Mouse (Mus musculus): ENCODE results near the gene Gm13285.
"Not testable (repeated sequence)": the region's sequence is repeated elsewhere in the genome, so short reads cannot be mapped to it uniquely, and the experiment has no call there.

Gm13285 gene

DNA sequence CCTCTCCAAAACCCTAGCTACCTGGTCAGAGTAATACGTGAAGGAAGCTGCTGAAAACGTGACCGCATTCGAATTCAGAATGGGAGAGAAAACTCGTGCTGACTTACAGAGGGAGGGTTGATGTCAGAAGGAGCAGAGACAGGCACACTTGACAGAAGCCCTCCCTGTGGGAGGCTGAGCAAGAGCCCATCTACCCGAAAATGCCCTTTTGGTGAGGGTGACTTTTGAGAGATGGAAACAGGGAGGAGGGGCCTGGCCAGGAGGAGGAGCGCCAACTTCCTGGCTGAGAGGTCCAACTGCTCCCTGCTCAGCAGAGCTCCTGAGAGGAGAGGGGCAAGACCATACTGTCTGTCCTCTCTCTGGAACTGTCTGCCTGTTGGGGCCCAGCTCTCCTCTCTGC, at the start of gene Gm13285:
TSS of gene Gm13285 (plus strand) at position 301 of the 400 bp plus-strand sequence.
- DNase-seq (ENCODE audit: low spot score in 2 of 2), result not testable (repeated sequence)

DNA sequence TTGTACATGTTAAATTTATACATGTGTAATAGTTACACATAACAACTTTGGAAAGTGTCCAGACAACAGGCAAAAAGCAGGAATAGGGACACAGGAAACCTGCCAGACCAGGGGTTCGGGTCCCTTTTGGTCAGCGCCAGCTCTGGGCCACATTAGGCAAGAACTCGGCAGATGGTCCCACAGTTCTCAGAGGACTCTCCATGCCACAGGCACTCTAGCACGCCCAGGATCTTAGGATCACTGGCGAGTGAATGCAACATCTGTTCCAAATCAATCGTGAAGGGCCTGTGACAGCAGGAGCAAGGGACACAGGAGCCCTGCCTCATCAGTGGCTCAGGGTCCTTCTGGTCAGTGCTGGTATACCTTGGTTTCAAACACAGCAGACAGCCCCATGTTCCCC, 49.5 kb upstream of the Gm13285 start:
- no peak for DNase-seq (ENCODE audit: low spot score in 2 of 2)

GRCm38 (mm10) chr4:88754818-88755340, 44.6 kb upstream of the Gm13285 start, which contains the start of gene Gm13271:
Gm13271 (plus strand) TSS chr4:88754868.
- peak; percentile 54 to 68 for DNase-seq (ENCODE audit: low spot score in 2 of 2)

DNA sequence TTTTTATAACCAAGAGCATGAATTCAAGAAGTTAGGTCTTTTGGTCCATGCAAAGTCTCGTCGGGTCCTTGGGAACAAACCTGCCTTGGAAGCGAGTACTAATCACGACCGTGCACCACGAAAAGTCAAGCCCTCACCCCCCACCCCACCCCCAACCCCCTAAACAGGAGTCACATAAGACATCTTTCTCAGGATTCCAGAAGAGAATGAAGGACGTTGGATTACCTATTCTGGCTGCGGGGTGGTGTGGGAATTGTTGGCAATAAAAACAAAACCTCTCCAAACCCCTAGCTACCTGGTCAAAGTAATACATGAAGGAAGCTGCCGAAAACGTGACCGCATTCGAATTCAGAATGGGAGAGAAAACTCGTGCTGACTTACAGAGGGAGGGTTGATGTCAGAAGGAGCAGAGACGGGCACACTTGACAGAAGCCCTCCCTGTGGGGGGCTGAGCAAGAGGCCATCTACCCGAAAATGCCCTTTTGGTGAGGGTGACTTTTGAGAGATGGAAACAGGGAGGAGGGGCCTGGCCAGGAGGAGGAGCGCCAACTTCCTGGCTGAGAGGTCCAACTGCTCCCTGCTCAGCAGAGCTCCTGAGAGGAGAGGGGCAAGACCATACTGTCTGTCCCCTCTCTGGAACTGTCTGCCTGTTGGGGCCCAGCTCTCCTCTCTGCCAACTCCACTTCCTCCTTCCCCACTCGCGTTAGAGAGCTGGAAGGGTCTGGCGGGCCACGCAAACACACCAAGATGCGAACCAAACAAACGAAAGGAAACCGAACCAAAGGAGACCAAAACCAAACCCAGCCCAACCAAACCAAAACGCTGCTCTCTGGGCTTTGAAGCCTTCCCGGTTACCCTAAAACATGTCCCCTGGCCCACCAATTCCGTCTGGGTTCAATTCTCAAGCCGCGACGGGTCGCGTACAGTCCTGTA, 42.6 kb upstream of the Gm13285 start:
- DNase-seq (ENCODE audit: low spot score in 2 of 2), result not testable (repeated sequence)

DNA sequence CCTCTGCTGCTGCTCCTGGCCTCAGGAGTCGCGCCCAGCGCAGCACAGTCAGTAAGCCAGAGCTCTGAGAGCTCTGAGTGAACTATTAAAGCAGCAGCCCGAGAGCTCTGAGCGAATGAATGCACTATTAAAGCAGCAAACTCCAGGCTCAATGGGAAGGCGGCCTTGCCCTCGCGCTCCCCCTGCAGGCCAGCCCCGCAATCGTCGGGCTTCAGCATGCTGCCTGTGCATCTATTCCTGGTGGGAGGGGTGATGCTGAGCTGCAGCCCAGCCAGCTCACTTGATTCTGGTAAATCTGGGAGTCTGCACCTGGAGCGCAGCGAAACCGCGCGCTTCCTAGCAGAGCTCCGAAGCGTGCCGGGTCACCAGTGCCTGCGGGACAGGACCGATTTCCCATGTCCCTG, 41.8 kb upstream of the Gm13285 start:
- peak; percentile 92 to 95 for DNase-seq (ENCODE audit: low spot score in 2 of 2)

DNA sequence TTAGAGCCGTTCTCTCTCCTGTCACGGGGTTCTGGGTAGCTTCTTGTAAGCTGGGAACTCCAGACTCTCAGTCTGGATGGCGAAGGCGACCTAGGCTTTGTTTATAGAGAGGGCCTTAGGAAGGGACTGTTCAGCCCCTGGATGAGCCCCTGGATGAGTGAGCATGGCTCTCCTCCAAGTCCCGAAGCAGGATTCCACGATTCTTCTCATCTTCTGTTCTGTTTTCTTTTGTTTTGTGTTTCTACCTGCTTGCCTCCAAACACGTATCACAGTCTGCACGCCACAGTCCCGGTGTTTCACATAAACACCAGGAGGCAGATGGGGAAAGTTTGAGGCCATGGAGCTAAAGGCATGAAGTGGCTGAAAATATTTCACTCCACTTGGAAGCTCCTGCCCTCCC, 40.7 kb upstream of the Gm13285 start:
- DNase-seq (ENCODE audit: low spot score in 2 of 2), result not testable (repeated sequence)

GRCm38 (mm10) chr4:88759610-88760268, 39.7 kb upstream of the Gm13285 start, which contains the start of gene Gm13283:
Gm13283 (plus strand) TSS chr4:88760119.
- peak in 1 of 2 experiments; percentile 29 for DNase-seq (ENCODE audit: low spot score in 2 of 2)

- peak; percentile 32 to 36 for DNase-seq (ENCODE audit: low spot score in 2 of 2)
These were observed 39.0 kb upstream of the Gm13285 start for GRCm38 (mm10) chr4:88760431-88760830.

DNA sequence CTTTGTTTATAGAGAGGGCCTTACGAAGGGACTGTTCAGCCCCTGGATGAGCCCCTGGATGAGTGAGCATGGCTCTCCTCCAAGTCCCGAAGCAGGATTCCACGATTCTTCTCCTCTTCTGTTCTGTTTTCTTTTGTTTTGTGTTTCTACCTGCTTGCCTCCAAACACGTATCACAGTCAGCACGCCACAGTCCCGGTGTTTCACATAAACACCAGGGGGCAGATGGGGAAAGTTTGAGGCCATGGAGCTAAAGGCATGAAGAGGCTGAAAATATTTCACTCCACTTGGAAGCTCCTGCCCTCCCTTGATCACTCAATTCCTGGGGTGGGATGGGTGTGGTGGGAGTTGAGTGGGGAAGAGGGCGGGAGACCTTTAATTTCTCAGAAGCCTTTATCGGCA, 37.7 kb upstream of the Gm13285 start:
- peak; percentile 48 to 69 for DNase-seq (ENCODE audit: low spot score in 2 of 2)

- not testable (repeated sequence) for DNase-seq (ENCODE audit: low spot score in 2 of 2)
These were observed 37.1 kb upstream of the Gm13285 start for GRCm38 (mm10) chr4:88762341-88762740.

DNA sequence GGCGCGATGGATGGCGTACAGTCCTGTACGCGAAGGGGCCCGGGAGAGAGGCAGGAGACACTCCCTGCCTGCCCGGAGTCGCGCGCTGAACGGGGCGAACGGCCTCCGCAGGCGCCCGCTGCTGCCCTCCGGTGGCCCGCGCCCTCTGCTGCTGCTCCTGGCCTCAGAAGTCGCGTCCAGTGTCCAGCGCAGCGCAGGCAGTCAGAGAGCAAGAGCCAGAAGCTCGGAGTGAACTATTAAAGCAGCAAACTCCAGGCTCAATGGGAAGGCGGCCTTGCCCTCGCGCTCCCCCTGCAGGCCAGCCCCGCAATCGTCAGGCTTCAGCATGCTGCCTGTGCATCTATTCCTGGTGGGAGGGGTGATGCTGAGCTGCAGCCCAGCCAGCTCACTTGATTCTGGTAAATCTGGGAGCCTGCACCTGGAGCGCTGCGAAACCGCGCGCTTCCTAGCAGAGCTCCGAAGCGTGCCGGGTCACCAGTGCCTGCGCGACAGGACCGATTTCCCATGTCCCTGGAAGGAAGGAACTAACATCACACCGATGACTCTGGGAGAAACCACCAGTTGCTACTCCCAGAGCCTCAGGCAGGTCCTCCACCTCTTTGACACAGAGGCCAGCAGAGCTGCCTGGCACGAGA, 36.0 kb upstream of the Gm13285 start:
- peak; percentile 5 to 18 for DNase-seq (ENCODE audit: low spot score in 2 of 2)

DNA sequence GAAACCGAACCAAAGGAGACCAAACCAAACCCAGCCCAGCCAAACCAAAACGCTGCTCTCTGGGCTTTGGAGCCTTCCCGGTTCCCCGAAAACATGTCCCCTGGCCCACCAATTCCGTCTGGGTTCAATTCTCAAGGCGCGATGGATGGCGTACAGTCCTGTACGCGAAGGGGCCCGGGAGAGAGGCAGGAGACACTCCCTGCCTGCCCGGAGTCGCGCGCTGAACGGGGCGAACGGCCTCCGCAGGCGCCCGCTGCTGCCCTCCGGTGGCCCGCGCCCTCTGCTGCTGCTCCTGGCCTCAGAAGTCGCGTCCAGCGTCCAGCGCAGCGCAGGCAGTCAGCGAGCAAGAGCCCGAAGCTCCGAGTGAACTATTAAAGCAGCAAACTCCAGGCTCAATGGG, 25.9 kb upstream of the Gm13285 start, which contains the start of gene Gm13290:
TSS of gene Gm13290 (plus strand) at position 301 of the 400 bp plus-strand sequence.
- not testable (repeated sequence) for DNase-seq (ENCODE audit: low spot score in 2 of 2)

DNA sequence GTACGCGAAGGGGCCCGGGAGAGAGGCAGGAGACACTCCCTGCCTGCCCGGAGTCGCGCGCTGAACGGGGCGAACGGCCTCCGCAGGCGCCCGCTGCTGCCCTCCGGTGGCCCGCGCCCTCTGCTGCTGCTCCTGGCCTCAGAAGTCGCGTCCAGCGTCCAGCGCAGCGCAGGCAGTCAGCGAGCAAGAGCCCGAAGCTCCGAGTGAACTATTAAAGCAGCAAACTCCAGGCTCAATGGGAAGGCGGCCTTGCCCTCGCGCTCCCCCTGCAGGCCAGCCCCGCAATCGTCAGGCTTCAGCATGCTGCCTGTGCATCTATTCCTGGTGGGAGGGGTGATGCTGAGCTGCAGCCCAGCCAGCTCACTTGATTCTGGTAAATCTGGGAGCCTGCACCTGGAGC, 22.8 kb upstream of the Gm13285 start, which contains the start of gene Gm13289:
TSS of gene Gm13289 (plus strand) at position 301 of the 400 bp plus-strand sequence.
- not testable (repeated sequence) for DNase-seq (ENCODE audit: low spot score in 2 of 2)

DNA sequence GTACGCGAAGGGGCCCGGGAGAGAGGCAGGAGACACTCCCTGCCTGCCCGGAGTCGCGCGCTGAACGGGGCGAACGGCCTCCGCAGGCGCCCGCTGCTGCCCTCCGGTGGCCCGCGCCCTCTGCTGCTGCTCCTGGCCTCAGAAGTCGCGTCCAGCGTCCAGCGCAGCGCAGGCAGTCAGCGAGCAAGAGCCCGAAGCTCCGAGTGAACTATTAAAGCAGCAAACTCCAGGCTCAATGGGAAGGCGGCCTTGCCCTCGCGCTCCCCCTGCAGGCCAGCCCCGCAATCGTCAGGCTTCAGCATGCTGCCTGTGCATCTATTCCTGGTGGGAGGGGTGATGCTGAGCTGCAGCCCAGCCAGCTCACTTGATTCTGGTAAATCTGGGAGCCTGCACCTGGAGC, 19.9 kb upstream of the Gm13285 start, which contains the start of gene Gm13272:
TSS of gene Gm13272 (plus strand) at position 301 of the 400 bp plus-strand sequence.
- not testable (repeated sequence) for DNase-seq (ENCODE audit: low spot score in 2 of 2)

GRCm38 (mm10) chr4:88780320-88780719, 19.1 kb upstream of the Gm13285 start:
- DNase-seq (ENCODE audit: low spot score in 2 of 2), result not testable (repeated sequence)

DNA sequence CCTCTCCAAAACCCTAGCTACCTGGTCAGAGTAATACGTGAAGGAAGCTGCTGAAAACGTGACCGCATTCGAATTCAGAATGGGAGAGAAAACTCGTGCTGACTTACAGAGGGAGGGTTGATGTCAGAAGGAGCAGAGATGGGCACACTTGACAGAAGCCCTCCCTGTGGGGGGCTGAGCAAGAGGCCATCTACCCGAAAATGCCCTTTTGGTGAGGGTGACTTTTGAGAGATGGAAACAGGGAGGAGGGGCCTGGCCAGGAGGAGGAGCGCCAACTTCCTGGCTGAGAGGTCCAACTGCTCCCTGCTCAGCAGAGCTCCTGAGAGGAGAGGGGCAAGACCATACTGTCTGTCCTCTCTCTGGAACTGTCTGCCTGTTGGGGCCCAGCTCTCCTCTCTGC, 17.6 kb upstream of the Gm13285 start, which contains the start of gene Ifnz:
TSS of gene Ifnz (plus strand) at position 301 of the 400 bp plus-strand sequence.
- not testable (repeated sequence) for DNase-seq (ENCODE audit: low spot score in 2 of 2)

GRCm38 (mm10) chr4:88782335-88782734, 17.1 kb upstream of the Gm13285 start:
- DNase-seq (ENCODE audit: low spot score in 2 of 2), result not testable (repeated sequence)

- DNase-seq (ENCODE audit: low spot score in 2 of 2), result not testable (repeated sequence)
These were observed 14.1 kb upstream of the Gm13285 start, which contains the start of gene Gm13276 for GRCm38 (mm10) chr4:88785409-88785808. Gm13276 (plus strand) TSS chr4:88785709.

DNA sequence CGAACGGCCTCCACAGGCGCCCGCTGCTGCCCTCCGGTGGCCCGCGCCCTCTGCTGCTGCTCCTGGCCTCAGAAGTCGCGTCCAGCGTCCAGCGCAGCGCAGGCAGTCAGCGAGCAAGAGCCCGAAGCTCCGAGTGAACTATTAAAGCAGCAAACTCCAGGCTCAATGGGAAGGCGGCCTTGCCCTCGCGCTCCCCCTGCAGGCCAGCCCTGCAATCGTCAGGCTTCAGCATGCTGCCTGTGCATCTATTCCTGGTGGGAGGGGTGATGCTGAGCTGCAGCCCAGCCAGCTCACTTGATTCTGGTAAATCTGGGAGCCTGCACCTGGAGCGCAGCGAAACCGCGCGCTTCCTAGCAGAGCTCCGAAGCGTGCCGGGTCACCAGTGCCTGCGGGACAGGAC, 11.1 kb upstream of the Gm13285 start, which contains the start of gene Gm13277:
TSS of gene Gm13277 (plus strand) at position 231 of the 400 bp plus-strand sequence.
- peak; percentile 73 to 75 for DNase-seq (ENCODE audit: low spot score in 2 of 2)

- not testable (repeated sequence) for DNase-seq (ENCODE audit: low spot score in 2 of 2)
These were observed 8.2 kb upstream of the Gm13285 start, which contains the start of gene Gm13278 for GRCm38 (mm10) chr4:88791250-88791649. Gm13278 (plus strand) TSS chr4:88791550.
